Mouse (Mus musculus): ENCODE data around the gene Rusc2. TPM values are rescaled to one million over a fixed set of nuclear protein-coding genes. Genes with fewer than 3 reads are reported as not detected.

Rusc2 gene
- polyA plus RNA-seq, 1 experiment from 2014 or later, result 14.7 TPM

- Histone ChIP-seq H3K4me3 (no peak overlapping the region), H3K9me3 (replicated peaks) (no peaks in the 10 kb centered on the region), H3K4me2 (no peak overlapping the region), H3K9ac (no peak overlapping the region), H3K36me3 (peaks cover 41% of the 10 kb centered on the region), H3K27me3 (no peaks in the 10 kb centered on the region), H3K27ac (no peak overlapping the region), H3K4me1 (replicated peaks) (peaks cover 34% of the 10 kb centered on the region)
- WGBS, result 60% methylated on average over 4 of the region's 4 CpGs
- ATAC-seq (replicated peaks; ENCODE audit: insufficient number of reproducible peaks, insufficient read depth, low FRiP score, low read depth), result no peak
These were observed 36.7 kb downstream of the Rusc2 start for GRCm38 (mm10) chr4:43418450-43418849.

- Histone ChIP-seq H3K4me1 (replicated peaks) (peaks cover 32% of the 10 kb centered on the region), H3K27me3 (peaks cover 3% of the 10 kb centered on the region; the same call in 1 of the 2 replicates), H3K27ac (0 out of 2 replicates have a peak overlapping the region, but pooled peaks have one; percentile 0), H3K9ac (no peak overlapping the region), H3K9me3 (replicated peaks) (no peaks in the 10 kb centered on the region), H3K4me3 (no peak overlapping the region), H3K4me2 (no peak overlapping the region), H3K36me3 (peaks cover 48% of the 10 kb centered on the region)
- WGBS, result 60% methylated on average over 15 of the region's 15 CpGs
- ATAC-seq (replicated peaks; ENCODE audit: insufficient number of reproducible peaks, insufficient read depth, low FRiP score, low read depth), result no peak
These were observed 37.3 kb downstream of the Rusc2 start for GRCm38 (mm10) chr4:43418973-43419656.

GRCm38 (mm10) chr4:43419801-43420281 is 38.1 kb downstream of the Rusc2 start:
- Histone ChIP-seq H3K4me1 (replicated peaks) (peaks cover 32% of the 10 kb centered on the region), H3K4me2 (no peak overlapping the region), H3K27me3 (peaks cover 5% of the 10 kb centered on the region; the same call in 1 of the 2 replicates), H3K4me3 (no peak overlapping the region), H3K27ac (no peak overlapping the region; the same call in 1 of the 2 replicates), H3K9me3 (replicated peaks) (no peaks in the 10 kb centered on the region), H3K36me3 (peaks cover 51% of the 10 kb centered on the region), H3K9ac (no peak overlapping the region)
- no peak for ATAC-seq (replicated peaks; ENCODE audit: insufficient number of reproducible peaks, insufficient read depth, low FRiP score, low read depth)
- WGBS, result 57% methylated on average over 9 of the region's 9 CpGs

GRCm38 (mm10) chr4:43420305-43420704 is 38.5 kb downstream of the Rusc2 start:
- peaks cover 32% of the 10 kb centered on the region for H3K4me1 ChIP-seq (replicated peaks)
- H3K4me2 ChIP-seq, result no peak overlapping the region
- peaks cover 9% of the 10 kb centered on the region for H3K27me3 ChIP-seq
- no peak for ATAC-seq (replicated peaks; ENCODE audit: insufficient number of reproducible peaks, insufficient read depth, low FRiP score, low read depth)
- no peak overlapping the region for H3K4me3 ChIP-seq
- no peak overlapping the region; the same call in 1 of the 2 replicates for H3K27ac ChIP-seq
- H3K36me3 ChIP-seq, result peaks cover 51% of the 10 kb centered on the region
- no peaks in the 10 kb centered on the region for H3K9me3 ChIP-seq (replicated peaks)
- no peak overlapping the region for H3K9ac ChIP-seq
- WGBS, result 4% methylated on average over 6 of the region's 6 CpGs

- Histone ChIP-seq H3K9me3 (replicated peaks) (no peaks in the 10 kb centered on the region), H3K4me1 (replicated peaks) (peaks cover 33% of the 10 kb centered on the region), H3K27ac (no peak overlapping the region), H3K9ac (no peak overlapping the region), H3K4me3 (no peak overlapping the region), H3K36me3 (peaks cover 52% of the 10 kb centered on the region), H3K27me3 (peaks cover 23% of the 10 kb centered on the region), H3K4me2 (no peak overlapping the region)
- 0 out of 2 replicates have a peak, but pooled peaks have one; percentile 14 for ATAC-seq (replicated peaks; ENCODE audit: insufficient number of reproducible peaks, insufficient read depth, low FRiP score, low read depth)
- 67% methylated on average over 28 of the region's 28 CpGs for WGBS
These were observed 40.0 kb downstream of the Rusc2 start for GRCm38 (mm10) chr4:43421632-43422240.

GRCm38 (mm10) chr4:43423267-43423934 is 41.6 kb downstream of the Rusc2 start:
- Histone ChIP-seq H3K27me3 (peaks cover 33% of the 10 kb centered on the region), H3K9me3 (replicated peaks) (no peaks in the 10 kb centered on the region), H3K4me2 (no peak overlapping the region), H3K27ac (no peak overlapping the region), H3K4me1 (replicated peaks) (peaks cover 25% of the 10 kb centered on the region), H3K36me3 (peaks cover 51% of the 10 kb centered on the region), H3K9ac (no peak overlapping the region), H3K4me3 (no peak overlapping the region)
- ATAC-seq (replicated peaks; ENCODE audit: insufficient number of reproducible peaks, insufficient read depth, low FRiP score, low read depth), result no peak
- WGBS, result 77% methylated on average over 20 of the region's 20 CpGs

GRCm38 (mm10) chr4:43424072-43424471 is 42.3 kb downstream of the Rusc2 start:
- Histone ChIP-seq H3K27me3 (peaks cover 33% of the 10 kb centered on the region), H3K9me3 (replicated peaks) (no peaks in the 10 kb centered on the region), H3K27ac (no peak overlapping the region), H3K4me1 (replicated peaks) (peaks cover 28% of the 10 kb centered on the region), H3K9ac (no peak overlapping the region), H3K36me3 (peaks cover 51% of the 10 kb centered on the region), H3K4me3 (no peak overlapping the region), H3K4me2 (no peak overlapping the region)
- WGBS, result 79% methylated on average over 9 of the region's 9 CpGs
- no peak for ATAC-seq (replicated peaks; ENCODE audit: insufficient number of reproducible peaks, insufficient read depth, low FRiP score, low read depth)

GRCm38 (mm10) chr4:43425197-43425596 is 43.4 kb downstream of the Rusc2 start:
- H3K27ac ChIP-seq, result no peak overlapping the region
- H3K4me1 ChIP-seq (replicated peaks), result peaks cover 18% of the 10 kb centered on the region
- ATAC-seq (replicated peaks; ENCODE audit: insufficient number of reproducible peaks, insufficient read depth, low FRiP score, low read depth), result no peak
- no peak overlapping the region for H3K4me2 ChIP-seq
- H3K27me3 ChIP-seq, result peaks cover 33% of the 10 kb centered on the region
- H3K4me3 ChIP-seq, result no peak overlapping the region
- no peaks in the 10 kb centered on the region for H3K9me3 ChIP-seq (replicated peaks)
- 42% methylated on average over 14 of the region's 14 CpGs for WGBS
- peaks cover 51% of the 10 kb centered on the region for H3K36me3 ChIP-seq
- no peak overlapping the region for H3K9ac ChIP-seq

- no peak overlapping the region for H3K4me3 ChIP-seq
- ATAC-seq (replicated peaks; ENCODE audit: insufficient number of reproducible peaks, insufficient read depth, low FRiP score, low read depth), result no peak
These were observed 44.0 kb downstream of the Rusc2 start for GRCm38 (mm10) chr4:43425648-43426380.

GRCm38 (mm10) chr4:43426487-43426886 is 44.7 kb downstream of the Rusc2 start:
- WGBS, result 66% methylated on average over 10 of the region's 10 CpGs
- Histone ChIP-seq H3K4me3 (no peak overlapping the region), H3K27ac (no peak overlapping the region), H3K27me3 (peaks cover 33% of the 10 kb centered on the region), H3K9me3 (replicated peaks) (no peaks in the 10 kb centered on the region), H3K4me2 (no peak overlapping the region), H3K4me1 (replicated peaks) (peaks cover 18% of the 10 kb centered on the region), H3K9ac (no peak overlapping the region), H3K36me3 (peaks cover 51% of the 10 kb centered on the region)
- no peak for ATAC-seq (replicated peaks; ENCODE audit: insufficient number of reproducible peaks, insufficient read depth, low FRiP score, low read depth)

More at GRCm38 (mm10) chr4:43425648-43426380, 44.0 kb downstream of the Rusc2 start:
- Histone ChIP-seq H3K9ac (no peak overlapping the region), H3K27ac (no peak overlapping the region), H3K4me2 (no peak overlapping the region), H3K4me1 (replicated peaks) (peaks cover 18% of the 10 kb centered on the region), H3K27me3 (peaks cover 33% of the 10 kb centered on the region), H3K36me3 (peaks cover 51% of the 10 kb centered on the region), H3K9me3 (replicated peaks) (no peaks in the 10 kb centered on the region)
- WGBS, result 45% methylated on average over 31 of the region's 31 CpGs

All from heart, embryonic 15.5 days (tissue).